Mouse (Mus musculus): ENCODE results near the gene Hist1h3f.
"Not testable (repeated sequence)": the region's sequence is repeated elsewhere in the genome, so short reads cannot be mapped to it uniquely, and the experiment has no call there.

- TF ChIP-seq POLR2A (IDR thresholded peaks at IDR 0.05; ENCODE audit: control insufficient read depth in 1 of 2, insufficient read depth in 1 of 2, low read depth in 1 of 2, low read length in 2 of 2, poor library complexity in 1 of 2) = peak; percentile 91 to 95
- not testable (repeated sequence) for TF ChIP-seq GATA1 (IDR thresholded peaks at IDR 0.05; ENCODE audit: low read depth, low read length); TCF12 (IDR thresholded peaks at IDR 0.05; ENCODE audit: low read depth, low read length); E2F4 (IDR thresholded peaks at IDR 0.05; ENCODE audit: borderline replicate concordance, low read depth, low read length); RAD21 (IDR thresholded peaks at IDR 0.05; ENCODE audit: low read depth, low read length); ZMIZ1 (IDR thresholded peaks at IDR 0.05; ENCODE audit: low read depth, low read length); CTCF (IDR thresholded peaks at IDR 0.05 in 2 of 3, conservative IDR thresholded peaks at IDR 0.05 in 1 of 3; ENCODE audit: control insufficient read depth in 1 of 3, insufficient read depth in 1 of 3, low read depth in 2 of 3, low read length in 3 of 3, poor library complexity in 1 of 3, severe bottlenecking in 1 of 3); USF2 (IDR thresholded peaks at IDR 0.05; ENCODE audit: borderline replicate concordance in 1 of 2, insufficient read depth in 1 of 2, low read depth in 1 of 2, low read length in 2 of 2); SMC3 (IDR thresholded peaks at IDR 0.05; ENCODE audit: low read depth, low read length); MAX (IDR thresholded peaks at IDR 0.05; ENCODE audit: low read length); MYB (IDR thresholded peaks at IDR 0.05; ENCODE audit: low read depth, low read length)
- TF ChIP-seq POLR2AphosphoS5 (IDR thresholded peaks at IDR 0.05; ENCODE audit: borderline replicate concordance, low read depth, low read length) = peak; percentile 93; the same call in 1 of the 2 replicates
Observed at GRCm38 (mm10) chr13:23571504-23572217, 27.8 kb downstream of the Hist1h3f start.

Data from MEL (cell line).